Mouse (Mus musculus) T-helper 1 cell (primary cell): ENCODE measurements at regions not wholly inside any gene's neighbourhood (a gene's known extent, or its start where the extent isn't known, plus 50 kb on each side); places are given as distances from the start of the nearest gene placed in this dataset.

Experiments
- in situ Hi-C: fragments of 300-600 bp; cut with MboI, MseI; formaldehyde crosslinking; loops from one replicate; pipeline ENCODE4 v1.15.1; 2025; ENCODE audit warnings: high pct_unique_total_duplicates

DNA sequence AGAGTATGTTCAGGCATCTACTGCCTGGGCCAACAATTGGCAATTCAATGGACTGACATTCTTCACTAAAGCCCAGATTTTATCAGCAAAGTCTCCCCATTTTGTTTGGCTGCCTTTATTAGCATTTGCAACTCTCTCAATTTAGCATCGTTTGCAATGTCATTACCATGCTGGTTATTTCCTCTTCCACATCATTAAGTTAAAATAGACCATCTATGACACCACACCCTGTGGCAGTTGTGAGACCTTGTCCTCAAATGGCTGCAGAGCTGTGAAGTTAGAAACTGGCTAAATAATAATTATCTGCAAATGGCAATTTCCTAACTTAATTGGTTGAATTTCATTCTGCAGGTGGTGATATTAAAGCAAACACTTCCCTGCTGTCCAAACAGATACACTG, 381.8 kb downstream of the H2al1n start:
- in situ Hi-C loops: no loop called here

DNA sequence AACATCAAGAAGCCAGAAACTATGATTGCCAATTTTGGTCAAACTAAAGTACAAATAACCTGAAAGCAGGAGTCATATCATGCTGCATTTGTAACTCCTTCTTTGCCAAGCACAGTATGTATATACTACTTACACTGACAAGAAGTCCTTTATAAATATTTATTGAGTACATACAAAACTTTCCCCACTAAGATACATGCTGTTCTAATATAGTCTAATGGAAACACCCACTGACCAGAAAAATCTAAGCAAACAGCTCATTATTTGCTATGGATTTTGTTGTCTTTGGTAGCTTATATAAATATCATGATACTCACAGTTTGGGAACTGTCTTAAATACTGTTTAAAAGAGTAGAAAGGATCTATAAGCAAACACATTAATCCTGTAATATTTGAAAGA, 385.9 kb downstream of the H2al1n start:
- in situ Hi-C loops: no loop called here

DNA sequence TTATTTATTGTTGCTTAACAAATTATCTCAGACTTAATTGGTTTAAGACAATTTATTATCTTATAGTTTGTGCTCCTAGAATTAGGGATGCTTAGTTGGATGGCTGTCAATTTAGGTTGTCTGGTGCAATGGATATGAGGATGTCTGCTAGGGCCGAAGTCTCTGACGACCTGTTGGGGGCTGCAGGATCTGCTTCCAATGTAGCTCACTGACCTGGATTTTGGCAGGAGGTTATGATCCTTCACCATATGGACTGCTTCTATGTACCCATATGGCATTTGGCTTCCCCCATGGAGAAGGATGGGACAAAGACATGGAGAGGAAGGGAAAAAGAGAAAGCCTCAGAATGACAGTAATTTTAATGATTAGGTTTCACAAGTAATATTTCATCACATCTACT, 391.0 kb downstream of the H2al1n start:
- in situ Hi-C loops: loop anchor here (25.0 kb wide), 1 partner anchor 890 kb away; no protein-coding TSS in a partner anchor

DNA sequence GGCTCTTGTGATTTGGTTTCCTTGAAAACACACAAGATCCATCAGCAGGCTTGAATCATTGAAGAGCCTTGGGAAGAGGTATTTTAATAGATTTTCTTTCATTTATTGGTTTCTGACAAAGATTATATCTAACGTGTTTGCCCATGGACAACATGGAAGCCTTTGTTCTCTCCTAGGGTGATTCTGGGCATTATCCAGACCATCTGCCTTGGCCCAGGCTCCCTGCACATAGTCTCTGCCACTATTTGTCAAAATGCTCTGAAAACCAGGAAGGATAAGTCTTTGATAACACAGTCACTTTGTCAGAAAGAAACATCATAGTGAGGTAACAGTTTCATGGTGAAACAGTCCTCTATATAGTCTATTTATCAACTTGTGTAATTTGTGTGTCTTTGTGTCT, 398.2 kb downstream of the H2al1n start:
- in situ Hi-C loops: loop anchor here (25.0 kb wide), 1 partner anchor 897 kb away; no protein-coding TSS in a partner anchor

DNA sequence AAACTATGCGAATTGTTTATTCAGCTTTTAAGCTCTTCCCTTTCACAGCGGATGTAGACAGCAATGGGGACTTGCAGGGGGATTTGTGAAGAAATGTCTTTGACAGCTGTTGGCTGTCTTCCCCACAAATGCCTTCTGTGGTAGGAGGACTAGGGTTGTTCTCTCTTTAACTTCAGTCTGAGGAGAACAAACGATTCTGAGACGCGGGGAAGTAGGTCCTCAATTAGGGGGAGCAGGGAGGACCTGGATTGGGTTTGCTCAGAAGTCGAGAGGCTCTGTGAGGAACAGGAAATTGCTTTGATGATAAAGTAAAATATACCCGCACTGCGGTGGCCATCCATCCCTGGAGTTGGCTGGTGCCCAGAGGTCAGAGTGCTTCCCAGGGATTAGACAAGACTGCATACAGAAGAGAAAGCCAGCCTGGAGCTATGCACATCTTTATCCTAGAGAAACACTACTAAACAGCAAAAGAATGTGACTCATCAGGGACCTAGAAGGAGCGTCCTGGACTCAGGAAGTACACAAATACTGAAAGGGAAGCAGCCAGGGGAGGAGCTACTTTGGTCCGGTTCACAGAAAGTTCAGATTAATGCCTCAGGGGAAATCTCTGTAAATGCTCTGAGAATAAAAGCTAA, 417.4 kb downstream of the H2al1n start:
- in situ Hi-C loops: no loop called here

DNA sequence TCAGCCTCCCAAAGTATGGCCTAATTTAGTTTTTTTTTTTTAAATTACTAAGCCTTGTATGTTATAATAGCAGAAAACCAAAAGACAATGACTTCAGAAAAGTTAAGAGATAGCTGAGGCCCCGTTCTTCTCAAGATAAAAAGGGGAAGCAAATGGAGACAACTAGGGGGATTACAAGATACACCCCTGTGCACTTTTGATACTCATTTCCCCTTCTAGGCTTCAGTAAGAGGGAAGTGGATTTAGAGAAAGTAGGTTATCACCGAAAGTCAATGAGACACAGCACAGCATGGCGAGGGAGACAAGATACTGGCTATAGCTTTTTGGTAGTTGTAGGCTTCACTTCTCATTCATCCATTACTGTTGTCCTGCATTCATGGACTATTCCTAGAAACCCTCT, 428.4 kb downstream of the H2al1n start:
- in situ Hi-C loops: no loop called here

DNA sequence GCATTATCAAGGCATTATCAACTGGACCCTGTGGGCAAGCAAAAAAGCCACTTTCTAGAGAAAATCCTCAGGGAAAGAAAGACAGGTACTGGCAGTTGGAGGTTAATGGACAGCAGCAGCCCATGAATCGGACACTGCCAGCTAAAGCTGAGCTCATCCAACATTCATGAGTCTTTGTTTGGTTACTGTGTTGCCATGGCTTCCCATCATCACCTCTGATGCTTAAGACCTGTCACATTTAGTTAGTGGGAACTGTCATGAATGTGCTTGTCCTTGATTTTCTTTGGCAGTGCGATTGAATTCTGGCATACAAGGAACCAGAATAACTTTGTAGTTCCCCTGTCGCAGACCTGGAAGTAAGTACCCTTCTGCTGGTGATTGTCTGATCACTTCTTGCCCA, 453.9 kb downstream of the H2al1n start:
- in situ Hi-C loops: loop anchor here (10.0 kb wide), 1 partner anchor 260 kb away; no protein-coding TSS in a partner anchor

DNA sequence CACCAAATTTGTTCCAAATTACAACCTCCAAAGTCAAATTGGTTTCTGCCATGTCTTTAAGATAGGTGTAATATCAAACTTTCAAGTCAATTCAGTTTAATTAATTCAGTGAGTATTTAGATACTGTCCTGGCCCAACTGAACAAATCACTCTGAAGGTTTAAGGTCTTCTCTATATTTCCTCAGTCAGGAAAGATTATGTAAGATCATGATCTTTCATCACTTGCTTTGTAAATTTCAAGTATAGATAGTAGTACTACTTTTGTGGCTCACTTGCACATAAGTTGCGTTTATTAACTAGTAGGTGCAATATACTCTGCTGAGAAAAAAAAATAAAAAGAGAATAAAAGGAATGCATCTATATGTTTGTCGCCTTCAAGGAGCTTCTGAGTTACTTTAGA, 485.4 kb downstream of the H2al1n start:
- in situ Hi-C loops: no loop called here

DNA sequence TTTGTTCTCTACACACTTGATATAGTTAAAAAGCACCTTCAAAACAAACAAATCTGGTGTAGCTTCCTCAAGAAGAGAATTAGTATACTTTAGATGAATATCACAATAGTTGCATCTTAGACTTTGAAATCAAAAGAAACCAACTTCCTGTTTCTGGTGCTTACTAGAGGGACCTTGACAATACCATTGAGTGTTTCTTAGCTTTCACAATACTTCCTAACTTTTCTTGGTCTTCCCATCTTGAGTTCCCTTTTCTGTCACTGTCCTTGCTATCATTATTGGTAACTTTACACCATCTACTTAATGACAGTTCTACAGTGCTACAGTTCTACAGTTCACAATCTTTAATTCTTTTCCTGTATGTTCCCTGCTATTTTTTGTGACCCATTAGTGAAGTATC, 528.1 kb downstream of the H2al1n start:
- in situ Hi-C loops: no loop called here
